Mouse (Mus musculus) MEL (cell line): Measurements from ENCODE around the gene Pdzd3. TPM values are rescaled to one million over a fixed set of nuclear protein-coding genes. Genes with fewer than 3 reads are reported as not detected.
A peak's percentile ranks its signal among the peaks of the same experiment; 100 is the strongest.

Experiments used
- DNase-seq: peaks from one replicate; pipeline ENCODE4 v3.0.0; 2011; ENCODE audit warnings: low read depth, low spot score
- H3K27ac ChIP-seq: 2 replicates; pipeline ENCODE4 v1.5.1; 2012; ENCODE audit warnings: low read depth, mild to moderate bottlenecking, control low read depth, low read length, moderate library complexity; ENCODE audit not compliant: control insufficient read depth
- H3K27me3 ChIP-seq, 2 experiments: fragments of 150-350 bp in 1 of 2; sonication (generic) in 1 of 2; 2 replicates each; pipeline ENCODE4 v1.6.1; 2012; ENCODE audit warnings: low read length in 2 of 2, mild to moderate bottlenecking in 2 of 2, improper control_type of control experiment in 1 of 2, moderate library complexity in 1 of 2; ENCODE audit not compliant: insufficient read depth in 2 of 2, control insufficient read depth in 1 of 2
- H3K36me3 ChIP-seq, 2 experiments: 2 replicates each; pipeline ENCODE4 v1.6.1; 2012 to 2014; ENCODE audit warnings: low read length in 2 of 2, improper control_type of control experiment in 1 of 2, inconsistent platforms in 1 of 2, mild to moderate bottlenecking in 1 of 2; ENCODE audit not compliant: insufficient read depth in 2 of 2, control insufficient read depth in 1 of 2
- H3K4me1 ChIP-seq, 2 experiments: fragments of 150-350 bp in 1 of 2; sonication (generic) in 1 of 2; 2 replicates each; pipeline ENCODE4 v1.6.1; 2012; ENCODE audit warnings: low read length in 2 of 2, improper control_type of control experiment in 1 of 2, mild to moderate bottlenecking in 1 of 2; ENCODE audit not compliant: insufficient read depth in 2 of 2, control insufficient read depth in 1 of 2
- H3K4me3 ChIP-seq, 2 experiments: fragments of 150-350 bp in 1 of 2; sonication (generic) in 1 of 2; 2 replicates each; pipeline ENCODE4 v1.5.1; 2012; ENCODE audit warnings: low read depth in 2 of 2, low read length in 2 of 2, mild to moderate bottlenecking in 2 of 2, moderate library complexity in 2 of 2, control low read depth in 1 of 2, improper control_type of control experiment in 1 of 2; ENCODE audit not compliant: control insufficient read depth in 1 of 2, insufficient read depth in 1 of 2
- H3K79me2 ChIP-seq: 2 replicates; pipeline ENCODE4 v1.6.1; 2012; ENCODE audit warnings: mild to moderate bottlenecking, low read length, moderate library complexity; ENCODE audit not compliant: control insufficient read depth, poor library complexity, insufficient read depth
- H3K9ac ChIP-seq: 2 replicates; pipeline ENCODE4 v1.6.1; 2012; ENCODE audit warnings: low read depth, mild to moderate bottlenecking, control low read depth, low read length, moderate library complexity; ENCODE audit not compliant: control insufficient read depth, poor library complexity, severe bottlenecking
- H3K9me3 ChIP-seq: fragments of 150-350 bp; sonication (generic); replicated peaks from 2 replicates; pipeline ENCODE4 v1.6.1; 2012; ENCODE audit warnings: mild to moderate bottlenecking, low read length, improper control_type of control experiment, moderate library complexity; ENCODE audit not compliant: insufficient read depth
- CHD1 ChIP-seq: IDR thresholded peaks from 2 replicates; pipeline ENCODE4 v1.6.1; 2012; ENCODE audit warnings: low read depth, mild to moderate bottlenecking, inconsistent platforms, low read length, improper control_type of control experiment
- CHD2 ChIP-seq: IDR thresholded peaks from 2 replicates; pipeline ENCODE4 v1.6.1; 2011; ENCODE audit warnings: low read length, improper control_type of control experiment
- CTCF ChIP-seq, 3 experiments: IDR thresholded peaks in 2 of 3; conservative IDR thresholded peaks in 1 of 3; 2 replicates each; pipeline ENCODE4 v1.5.1; 2011 to 2012; ENCODE audit warnings: low read length in 3 of 3, low read depth in 2 of 3, mild to moderate bottlenecking in 2 of 3, improper control_type of control experiment in 1 of 3, inconsistent platforms in 1 of 3, mixed read lengths in 1 of 3, moderate library complexity in 1 of 3; ENCODE audit not compliant: control insufficient read depth in 1 of 3, insufficient read depth in 1 of 3, poor library complexity in 1 of 3, severe bottlenecking in 1 of 3
- E2F4 ChIP-seq: IDR thresholded peaks from 2 replicates; pipeline ENCODE4 v1.6.1; 2011; ENCODE audit warnings: low read depth, low read length, improper control_type of control experiment, borderline replicate concordance
- EP300 ChIP-seq, 2 experiments: IDR thresholded peaks; 2 replicates each; pipeline ENCODE4 v1.6.1; 2011; ENCODE audit warnings: improper control_type of control experiment in 2 of 2, low read length in 2 of 2, low read depth in 1 of 2, mild to moderate bottlenecking in 1 of 2
- ETS1 ChIP-seq: IDR thresholded peaks from 2 replicates; pipeline ENCODE4 v1.6.1; 2012; ENCODE audit warnings: low read depth, mild to moderate bottlenecking, inconsistent platforms, low read length, improper control_type of control experiment, moderate library complexity
- GABPA ChIP-seq: IDR thresholded peaks from 2 replicates; pipeline ENCODE4 v1.6.1; 2012; ENCODE audit warnings: low read depth, mild to moderate bottlenecking, inconsistent platforms, low read length, improper control_type of control experiment, moderate library complexity
- GATA1 ChIP-seq: IDR thresholded peaks from 2 replicates; pipeline ENCODE4 v1.6.1; 2011; ENCODE audit warnings: low read depth, low read length, improper control_type of control experiment
- MAX ChIP-seq: IDR thresholded peaks from 2 replicates; pipeline ENCODE4 v1.6.1; 2011; ENCODE audit warnings: low read length, improper control_type of control experiment
- MAZ ChIP-seq: IDR thresholded peaks from 2 replicates; pipeline ENCODE4 v1.6.1; 2012; ENCODE audit warnings: low read depth, mild to moderate bottlenecking, inconsistent platforms, low read length, improper control_type of control experiment
- MXI1 ChIP-seq: IDR thresholded peaks from 2 replicates; pipeline ENCODE4 v1.6.1; 2011; ENCODE audit warnings: mild to moderate bottlenecking, low read depth, low read length, improper control_type of control experiment
- MYB ChIP-seq: IDR thresholded peaks from 2 replicates; pipeline ENCODE4 v1.6.1; 2011; ENCODE audit warnings: mild to moderate bottlenecking, low read depth, low read length, improper control_type of control experiment
- MYC ChIP-seq: IDR thresholded peaks from 2 replicates; pipeline ENCODE4 v1.6.1; 2011; ENCODE audit warnings: low read depth, mild to moderate bottlenecking, low read length, improper control_type of control experiment, moderate library complexity
- NELFE ChIP-seq: IDR thresholded peaks from 2 replicates; pipeline ENCODE4 v1.6.1; 2011; ENCODE audit warnings: low read depth, low read length, improper control_type of control experiment
- POLR2A ChIP-seq, 2 experiments: IDR thresholded peaks; 2 replicates each; pipeline ENCODE4 v1.6.1; 2011 to 2012; ENCODE audit warnings: low read length in 2 of 2, mild to moderate bottlenecking in 2 of 2, control low read depth in 1 of 2, improper control_type of control experiment in 1 of 2, low read depth in 1 of 2, moderate library complexity in 1 of 2; ENCODE audit not compliant: control insufficient read depth in 1 of 2, insufficient read depth in 1 of 2, poor library complexity in 1 of 2
- POLR2AphosphoS5 ChIP-seq: IDR thresholded peaks from 2 replicates; pipeline ENCODE4 v1.6.1; 2012; ENCODE audit warnings: low read depth, borderline replicate concordance, mild to moderate bottlenecking, inconsistent platforms, low read length, moderate library complexity, mixed read lengths
- RAD21 ChIP-seq: IDR thresholded peaks from 2 replicates; pipeline ENCODE4 v1.6.1; 2011; ENCODE audit warnings: mild to moderate bottlenecking, low read depth, low read length, improper control_type of control experiment
- RCOR1 ChIP-seq: IDR thresholded peaks from 2 replicates; pipeline ENCODE4 v1.6.1; 2012; ENCODE audit warnings: low read depth, mild to moderate bottlenecking, inconsistent platforms, low read length, improper control_type of control experiment
- SIN3A ChIP-seq: IDR thresholded peaks from 2 replicates; pipeline ENCODE4 v1.6.1; 2012; ENCODE audit warnings: low read length, improper control_type of control experiment, inconsistent platforms
- SMC3 ChIP-seq: IDR thresholded peaks from 2 replicates; pipeline ENCODE4 v1.6.1; 2011; ENCODE audit warnings: low read depth, low read length, improper control_type of control experiment
- TAL1 ChIP-seq: IDR thresholded peaks from 2 replicates; pipeline ENCODE4 v1.6.1; 2012; ENCODE audit warnings: mild to moderate bottlenecking, inconsistent platforms, low read length, moderate library complexity, mixed read lengths
- USF1 ChIP-seq: IDR thresholded peaks from 2 replicates; pipeline ENCODE4 v1.6.1; 2014; ENCODE audit warnings: low read depth, mild to moderate bottlenecking, inconsistent platforms, low read length, improper control_type of control experiment, moderate library complexity
- ZC3H11A ChIP-seq: IDR thresholded peaks from 2 replicates; pipeline ENCODE4 v1.6.1; 2012; ENCODE audit warnings: low read depth, mild to moderate bottlenecking, inconsistent platforms, low read length, improper control_type of control experiment
- ZKSCAN1 ChIP-seq: IDR thresholded peaks from 2 replicates; pipeline ENCODE4 v1.6.1; 2012; ENCODE audit warnings: low read depth, mild to moderate bottlenecking, inconsistent platforms, low read length, improper control_type of control experiment, moderate library complexity
- ZNF384 ChIP-seq: IDR thresholded peaks from 2 replicates; pipeline ENCODE4 v1.6.1; 2012; ENCODE audit warnings: low read depth, mild to moderate bottlenecking, inconsistent platforms, low read length, improper control_type of control experiment
- polyA plus RNA-seq, 2 experiments: library from polyadenylated mRNA; stranded (reverse) in 1 of 2; unstranded in 1 of 2; fragments of >175 nt in 1 of 2; fragments of >200 nt in 1 of 2; gene quantifications; 2 replicates each; pipeline versions ENCODE4 v1.2.1 to v1.2.4; 2012; ENCODE audit warnings: low replicate concordance in 2 of 2, low read depth in 1 of 2; ENCODE audit not compliant: insufficient read length in 2 of 2, insufficient read depth in 1 of 2, missing spikeins in 1 of 2
- total RNA-seq: library from RNA; depleted of rRNA; stranded (reverse); fragments of 300-350 nt; gene quantifications from 2 replicates; pipeline ENCODE4 v1.2.3, GENCODE M21; 2012

The Pdzd3 gene
- total and polyA plus RNA-seq, 3 experiments: 0.06 TPM; not detected in 2

DNA sequence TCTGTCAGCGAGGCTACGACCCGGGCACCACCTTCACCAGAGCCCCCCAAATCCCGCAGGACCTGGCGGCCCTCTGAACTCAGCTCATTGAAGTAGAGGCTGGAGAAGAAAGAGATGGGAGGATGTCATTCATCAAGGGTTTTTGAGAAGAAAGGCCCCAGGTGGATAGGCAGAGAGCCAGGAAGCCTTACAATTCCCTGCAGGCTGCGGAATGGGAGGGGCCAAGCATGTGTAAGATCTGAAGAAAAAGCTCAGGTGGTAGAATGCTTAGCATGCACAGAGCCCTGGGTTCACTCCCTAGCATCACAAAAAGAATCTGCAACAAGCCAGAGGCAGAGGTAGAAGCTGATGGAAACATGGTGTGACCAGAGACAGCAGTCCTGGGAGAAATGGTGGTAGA, 2.2 kb upstream of the Pdzd3 start:
- peaks cover 0 to 7% of the 10 kb centered on the region in 2 experiments; a peak in 2 of 4 replicates for H3K36me3 ChIP-seq
- H3K79me2 ChIP-seq: no peaks in the 10 kb centered on the region
- H3K27ac ChIP-seq: no peak overlapping the region
- H3K9ac ChIP-seq: no peak overlapping the region
- DNase-seq: no peak
- no peak overlapping the region for H3K4me3 ChIP-seq
- no peaks in the 10 kb centered on the region for H3K9me3 ChIP-seq
- H3K4me1 ChIP-seq: peaks cover 0 to 11% of the 10 kb centered on the region in 2 experiments; a peak in 2 of 4 replicates
- TF ChIP-seq SIN3A (no peak), ZKSCAN1 (no peak), NELFE (no peak), ETS1 (no peak), MAZ (no peak)
- H3K27me3 ChIP-seq: no peaks in the 10 kb centered on the region

DNA sequence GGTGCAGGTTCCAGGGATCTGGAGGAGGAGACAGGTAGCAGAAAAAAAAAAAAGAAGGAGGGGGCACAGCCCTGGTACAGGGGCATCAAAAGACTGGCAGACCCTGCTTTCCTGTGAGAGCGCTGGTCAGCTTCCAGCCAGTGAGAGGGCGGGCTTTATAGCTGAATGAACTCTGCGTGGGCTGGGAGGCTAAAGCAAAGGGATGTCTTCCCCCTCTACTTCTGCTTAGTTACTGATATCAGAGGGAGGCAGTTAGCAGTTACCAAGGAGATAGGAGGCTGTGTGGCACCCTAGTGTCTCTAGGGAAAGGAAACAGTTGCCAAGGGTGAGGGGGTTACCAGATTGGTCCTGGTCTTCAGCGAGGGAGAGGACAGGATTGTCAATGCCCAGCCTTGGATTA, 826 bp downstream of the Pdzd3 start:
- Histone ChIP-seq H3K36me3 (peaks cover 0 to 7% of the 10 kb centered on the region in 2 experiments; a peak in 2 of 4 replicates), H3K4me1 (peaks cover 0 to 11% of the 10 kb centered on the region in 2 experiments; a peak in 2 of 4 replicates), H3K9ac (no peak overlapping the region), H3K27me3 (no peaks in the 10 kb centered on the region), H3K27ac (no peak overlapping the region), H3K79me2 (no peaks in the 10 kb centered on the region), H3K4me3 (no peak overlapping the region), H3K9me3 (no peaks in the 10 kb centered on the region)
- DNase-seq: peak; percentile 67
- TF ChIP-seq EP300 (IDR thresholded peaks at IDR 0.05; ENCODE audit: low read depth in 1 of 2, low read length in 2 of 2) (peak; percentile 31 to 65; a peak in 3 of 4 replicates), ZNF384 (no peak), SIN3A (no peak), GATA1 (peak; percentile 74), TAL1 (peak; percentile 9; the same call in 1 of the 2 replicates), RCOR1 (peak; percentile 69; the same call in 1 of the 2 replicates)

DNA sequence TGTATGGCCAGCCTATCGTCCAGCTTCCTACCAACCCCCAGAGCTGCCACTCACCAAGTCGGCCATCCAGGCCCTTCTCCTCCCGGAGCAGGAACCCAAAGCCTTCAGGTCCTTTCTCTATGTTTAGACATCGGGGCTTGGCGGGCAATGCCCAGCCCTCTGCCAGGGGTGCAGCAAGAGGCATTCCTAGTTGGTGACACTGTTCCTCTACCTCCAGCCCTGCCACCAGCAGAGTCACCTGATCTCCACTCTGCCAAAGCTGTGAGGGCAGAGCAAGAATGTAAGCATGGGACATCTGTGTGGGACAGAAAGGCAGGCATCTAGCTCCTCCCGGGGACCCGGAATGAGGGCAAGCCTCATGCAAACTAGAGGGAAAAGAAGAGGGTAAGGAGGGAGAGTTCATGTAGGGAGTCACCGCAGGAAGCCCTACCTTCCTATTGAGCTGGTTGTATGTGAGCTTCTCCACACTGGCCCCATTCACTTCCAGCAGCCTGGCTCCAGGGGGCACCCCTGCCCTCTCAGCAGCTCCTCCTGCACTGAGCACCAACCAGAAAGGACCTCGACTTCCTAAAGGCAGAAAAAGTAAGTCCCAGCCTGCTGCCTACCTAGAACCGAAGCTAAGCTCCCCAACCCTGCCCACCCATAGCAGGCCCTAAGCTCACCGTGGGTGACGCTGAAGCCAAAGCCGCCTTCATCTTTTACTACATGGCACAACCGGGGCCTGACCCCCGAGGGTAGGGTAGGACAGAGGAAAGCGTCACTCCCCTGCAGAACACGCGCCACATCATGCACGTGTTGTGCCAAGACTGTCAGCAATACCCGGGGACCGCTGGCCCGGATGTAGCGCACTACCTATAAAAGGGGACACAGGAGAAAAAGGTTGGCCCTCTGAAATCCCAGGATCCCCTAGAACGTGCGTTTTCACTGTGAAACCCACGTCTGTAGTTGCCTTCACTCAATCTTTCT, 1.8 kb downstream of the Pdzd3 start:
- Histone ChIP-seq H3K9me3 (no peaks in the 10 kb centered on the region), H3K79me2 (no peaks in the 10 kb centered on the region), H3K4me3 (no peak overlapping the region), H3K9ac (no peak overlapping the region), H3K36me3 (peaks cover 0 to 7% of the 10 kb centered on the region in 2 experiments; a peak in 2 of 4 replicates), H3K27ac (no peak overlapping the region), H3K4me1 (peaks cover 0 to 11% of the 10 kb centered on the region in 2 experiments; a peak in 2 of 4 replicates), H3K27me3 (no peaks in the 10 kb centered on the region)
- DNase-seq: peak; percentile 60
- TF ChIP-seq MAX (no peak), POLR2AphosphoS5 (no peak), CHD2 (no peak), MXI1 (no peak), POLR2A (IDR thresholded peaks at IDR 0.05; ENCODE audit: control insufficient read depth in 1 of 2, insufficient read depth in 1 of 2, low read depth in 1 of 2, low read length in 2 of 2, poor library complexity in 1 of 2) (no peak), E2F4 (no peak), MYC (no peak), SMC3 (peak; percentile 61), GABPA (no peak), USF1 (no peak), RAD21 (peak; percentile 54), SIN3A (no peak), RCOR1 (no peak), MYB (no peak), MAZ (no peak), CTCF (IDR thresholded peaks at IDR 0.05 in 2 of 3, conservative IDR thresholded peaks at IDR 0.05 in 1 of 3; ENCODE audit: control insufficient read depth in 1 of 3, insufficient read depth in 1 of 3, low read depth in 2 of 3, low read length in 3 of 3, poor library complexity in 1 of 3, severe bottlenecking in 1 of 3) (peak; percentile 40 to 63 (median 62)), ZC3H11A (peak; percentile 8; the same call in 1 of the 2 replicates), CHD1 (no peak)
